Mouse (Mus musculus): ENCODE data around the gene Rhot2.

DNA sequence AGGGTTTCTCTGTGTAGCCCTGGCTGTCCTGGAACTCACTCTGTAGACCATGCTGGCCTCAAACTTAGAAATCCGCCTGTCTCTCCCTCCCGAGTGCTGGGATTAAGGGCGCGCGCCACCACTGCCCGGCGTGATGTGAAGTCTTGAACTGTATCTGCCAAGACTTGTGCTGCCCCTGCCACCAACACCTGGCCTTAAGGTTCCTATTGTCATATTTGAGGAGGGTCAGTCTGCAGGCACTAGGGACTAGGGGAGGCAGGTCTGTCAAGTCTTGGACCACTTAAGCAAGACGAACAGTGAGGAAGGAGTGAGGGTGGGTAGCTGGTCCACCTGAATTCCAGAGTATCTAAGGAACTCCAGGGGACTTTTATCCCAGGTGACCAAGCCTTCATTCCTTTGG is 24.8 kb upstream of the Rhot2 start:
- TF ChIP-seq POLR2A (IDR thresholded peaks at IDR 0.05; ENCODE audit: borderline replicate concordance, insufficient read depth, low read length) (no peak), CTCF (IDR thresholded peaks at IDR 0.05; ENCODE audit: borderline replicate concordance, insufficient read depth, low read depth, low read length) (no peak)
